Mouse (Mus musculus) right cerebral cortex, postnatal 10 days (tissue): Measurements from ENCODE around the gene Grk6.

Experiments used
- DNase-seq, 2 experiments: peaks; one replicate each; pipeline ENCODE4 v3.0.0; 2021; ENCODE audit warnings: low spot score in 2 of 2

Grk6 gene

DNA sequence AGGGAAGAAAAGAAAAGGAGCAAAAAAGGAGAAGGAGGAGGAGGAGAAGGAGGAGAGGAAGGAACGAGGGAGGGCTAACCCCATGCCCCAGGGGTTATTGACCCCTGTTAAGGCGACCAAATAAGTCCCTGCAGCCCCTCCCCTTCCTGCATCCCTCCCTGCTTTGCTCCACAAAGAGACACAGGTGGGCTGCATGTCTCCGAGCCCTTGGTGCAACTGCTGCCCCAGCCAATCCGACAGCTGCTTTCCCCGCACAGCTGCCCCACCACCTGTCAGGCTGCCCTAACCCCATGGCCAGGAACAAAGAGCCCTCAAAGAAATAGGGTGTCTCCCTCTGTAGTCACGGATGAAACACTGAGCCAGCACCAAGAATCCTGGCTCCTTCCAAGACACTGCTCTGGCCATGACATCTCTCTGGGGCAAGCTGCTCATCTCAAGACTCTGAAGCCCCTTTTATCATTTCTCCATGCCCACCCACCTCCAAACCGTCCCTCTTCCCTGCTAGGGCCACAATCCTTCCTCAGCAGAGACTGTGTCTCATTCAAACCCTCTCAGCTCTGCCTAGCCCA is 39.7 kb downstream of the Grk6 start:
- DNase-seq: no peak

DNA sequence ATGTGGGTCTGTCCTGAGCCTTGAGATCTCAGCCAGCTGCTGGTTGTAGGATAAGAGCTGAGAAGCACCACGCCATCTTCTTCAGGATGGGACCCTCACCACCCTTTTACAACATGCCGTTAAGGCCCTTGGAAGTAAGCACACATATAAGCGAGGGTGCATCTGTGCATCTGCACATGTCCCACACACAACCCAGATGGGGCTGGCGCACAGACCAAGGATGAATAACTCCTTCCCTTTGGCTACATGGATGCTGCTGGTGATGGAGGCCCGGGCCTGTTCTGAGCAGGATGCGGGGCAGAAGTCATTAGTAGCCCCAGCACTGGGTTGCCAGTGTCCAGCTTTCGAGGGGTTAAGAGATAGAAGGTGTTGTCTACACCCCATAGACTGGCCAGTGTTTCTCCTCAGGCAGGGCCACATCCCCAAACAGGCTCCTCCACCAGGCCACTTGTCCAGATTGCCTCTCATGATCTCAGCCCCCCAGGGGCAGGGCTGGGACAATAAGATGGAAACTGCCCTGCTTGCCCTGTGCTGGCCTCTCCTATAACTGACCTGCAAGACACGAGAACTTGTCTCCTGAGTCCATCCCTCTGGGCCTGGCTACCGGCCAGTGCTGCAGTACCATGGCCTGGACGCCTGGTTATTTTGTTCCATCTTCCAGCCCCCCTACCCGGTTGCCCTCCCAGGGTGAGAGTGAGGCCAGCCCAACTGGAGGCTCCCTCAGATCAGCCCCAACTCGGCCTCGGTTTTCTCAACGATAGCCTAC is 41.3 kb downstream of the Grk6 start:
- no peak for DNase-seq

DNA sequence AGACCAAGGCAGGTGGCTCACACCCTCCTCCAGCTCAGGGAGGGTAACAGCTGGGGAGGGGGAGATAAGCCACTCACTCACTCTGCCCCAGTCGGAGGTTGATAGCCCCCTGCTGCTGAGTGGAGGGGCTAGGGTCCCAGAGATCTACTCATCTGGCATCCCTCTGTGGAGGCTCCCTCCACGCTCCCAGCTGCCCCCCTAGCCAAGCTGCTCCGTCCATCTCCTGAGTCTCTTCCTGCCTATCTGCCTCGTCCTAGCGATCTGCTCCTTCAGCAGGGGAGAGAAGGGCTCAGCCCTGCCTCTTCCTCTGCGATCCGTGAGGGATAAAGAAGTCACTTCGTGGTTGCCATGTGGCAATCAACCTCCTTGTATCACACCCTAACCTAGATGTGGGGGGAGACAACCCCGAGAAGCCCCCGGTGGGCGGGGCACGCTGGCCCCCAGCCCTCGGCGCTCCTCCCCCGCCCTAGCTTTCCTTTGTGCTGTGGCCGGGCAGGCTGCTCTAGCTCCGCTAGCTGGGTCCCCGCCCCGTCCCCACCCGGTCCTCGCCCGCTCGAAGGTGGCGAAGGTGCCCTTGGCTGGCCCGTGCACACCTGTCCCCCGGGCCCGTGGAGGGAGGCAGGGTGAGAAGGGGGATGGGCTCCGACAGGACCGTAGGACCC is 42.2 kb downstream of the Grk6 start:
- DNase-seq: no peak

DNA sequence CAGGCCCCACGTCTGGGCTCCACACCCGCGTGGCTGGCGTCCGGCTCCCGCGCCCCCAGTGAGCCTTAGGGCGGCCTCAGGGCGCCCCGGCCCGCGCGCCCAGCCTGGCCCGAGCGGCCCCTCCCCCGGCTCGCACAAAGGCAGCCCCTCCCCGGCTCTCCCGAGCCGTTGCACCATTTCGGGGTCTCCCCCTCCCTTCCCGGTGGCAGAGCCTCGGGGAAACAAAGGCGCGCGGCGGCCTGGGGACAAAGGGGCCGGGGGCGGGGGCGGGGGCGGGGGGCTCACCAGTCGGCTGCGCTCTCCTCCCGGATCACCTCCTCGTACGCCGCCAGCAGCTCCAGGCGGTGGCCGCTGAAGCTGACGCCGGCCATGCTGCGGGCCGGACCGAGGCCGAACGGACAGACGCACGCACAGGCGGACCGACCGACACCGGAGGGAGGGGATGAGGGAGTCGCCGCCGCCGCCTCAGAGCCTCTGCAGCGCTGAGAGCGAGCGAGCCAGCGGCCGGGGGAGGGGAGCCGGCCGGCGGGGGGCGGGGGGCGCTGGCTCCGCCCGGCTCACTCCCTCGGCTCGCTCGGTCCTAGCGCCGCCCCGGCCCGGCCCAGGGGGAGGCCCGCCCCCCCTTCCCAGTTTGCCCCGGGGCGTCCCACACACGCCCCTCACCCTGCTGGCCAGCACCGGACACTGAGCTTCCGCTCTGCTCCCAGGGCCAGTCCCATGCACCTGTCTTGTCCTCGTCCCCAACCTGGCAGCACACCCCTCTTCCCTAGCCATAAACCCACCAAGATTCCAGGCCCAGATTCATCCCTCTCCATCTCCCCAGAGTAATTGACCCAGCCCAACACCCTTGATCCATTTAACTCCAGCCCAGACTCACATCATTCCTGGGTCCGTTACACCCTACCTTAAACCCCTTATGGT is 43.0 kb downstream of the Grk6 start, which contains the start of gene Dbn1:
Gene Dbn1 (minus strand): TSS at position 534 of the 921 bp plus-strand sequence.
- DNase-seq: peak; percentile 76

DNA sequence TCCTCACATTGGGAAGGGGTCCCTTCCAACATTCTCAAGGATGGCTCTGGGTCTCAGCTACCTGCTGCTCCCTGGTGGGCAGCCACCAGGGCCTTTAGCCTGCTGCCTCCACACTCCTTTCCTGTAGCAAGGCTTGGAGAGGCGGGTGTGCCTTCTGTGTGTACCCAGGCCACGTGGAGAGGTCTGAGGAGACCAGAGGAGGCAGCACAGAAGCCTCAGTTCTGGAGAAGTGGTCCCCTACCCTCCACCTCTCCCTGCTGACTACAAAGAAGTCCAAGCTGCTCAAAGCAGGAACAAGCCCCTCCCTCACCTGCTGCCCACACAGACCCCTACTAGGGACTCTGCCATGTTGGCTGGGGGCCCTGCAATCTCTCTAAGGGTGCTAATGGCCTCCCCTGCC is 49.4 kb downstream of the Grk6 start:
- no peak for DNase-seq

DNA sequence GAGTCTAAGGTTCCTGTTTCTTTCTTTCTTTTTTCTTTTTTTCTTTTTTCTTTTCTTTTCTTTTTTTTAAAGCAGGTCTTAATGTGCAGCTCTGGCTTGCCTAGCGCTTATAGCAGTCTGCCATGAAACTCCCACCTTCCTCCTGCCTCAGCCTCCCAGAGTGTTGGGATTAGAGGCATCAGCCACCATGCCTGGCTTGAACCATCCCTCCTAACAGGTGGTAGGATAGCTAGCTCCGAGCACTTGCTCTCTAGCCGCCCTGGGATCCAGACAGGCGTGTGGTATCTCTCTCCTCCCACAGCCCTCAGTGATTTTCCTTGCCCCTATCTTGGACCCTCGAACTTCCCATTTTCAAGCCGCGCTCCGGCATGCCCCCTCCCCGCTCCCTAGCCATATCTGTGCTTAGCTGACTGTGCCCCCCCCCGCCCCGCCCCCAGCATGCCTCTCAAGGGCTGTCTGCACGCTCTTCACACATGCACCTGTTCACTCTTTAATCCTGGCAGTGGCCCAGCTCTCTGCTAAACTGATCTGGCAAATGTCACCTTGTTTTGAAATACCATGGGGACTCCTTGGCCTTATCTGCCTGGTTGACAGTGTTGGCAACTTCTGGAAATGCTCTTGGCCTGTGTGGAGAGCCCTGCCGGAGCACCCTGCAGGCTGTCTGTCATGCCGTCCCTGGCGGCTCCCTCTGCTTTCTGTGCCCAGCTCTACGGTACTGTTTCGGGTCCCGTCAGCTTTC is 50.2 kb downstream of the Grk6 start:
- DNase-seq: peak in 1 of 2 experiments; percentile 56

DNA sequence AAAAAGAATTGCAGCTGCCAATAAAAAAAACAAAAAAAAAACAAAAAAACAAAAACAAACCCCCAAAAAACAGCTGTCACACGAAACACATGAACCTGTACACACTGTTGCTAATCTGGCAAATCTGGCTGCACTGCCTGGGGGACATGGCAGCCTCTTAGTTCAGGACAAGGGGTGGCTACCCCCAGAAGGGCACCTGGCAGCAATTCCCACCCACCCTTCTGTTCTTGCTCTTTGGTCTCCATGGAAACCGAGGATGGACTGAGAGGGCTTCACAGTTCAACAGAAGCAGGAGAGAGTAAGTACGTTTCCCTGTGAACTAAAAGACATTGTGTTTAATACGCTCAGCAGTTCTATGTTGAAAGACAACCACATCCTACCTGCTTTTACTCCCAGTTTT is 50.8 kb downstream of the Grk6 start:
- no peak for DNase-seq

DNA sequence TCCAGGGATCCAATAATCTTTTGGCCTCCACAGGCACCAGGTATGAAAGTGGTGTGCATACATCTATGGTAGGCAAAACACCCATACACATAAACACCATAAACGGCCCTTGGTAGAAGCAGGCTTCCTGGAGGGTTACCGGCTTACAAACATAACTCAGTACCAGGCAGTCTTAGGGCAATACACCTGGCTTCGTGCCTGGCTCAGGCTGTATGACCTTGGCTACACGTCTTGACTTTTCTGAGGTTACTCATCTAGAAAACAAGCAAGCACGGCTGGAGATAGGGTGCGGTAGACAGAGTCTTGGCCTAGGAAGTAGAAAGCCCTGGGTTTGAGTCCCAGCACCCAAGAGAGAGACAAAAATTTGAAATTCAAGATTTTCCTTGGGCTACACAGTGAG is 51.8 kb downstream of the Grk6 start:
- no peak for DNase-seq

DNA sequence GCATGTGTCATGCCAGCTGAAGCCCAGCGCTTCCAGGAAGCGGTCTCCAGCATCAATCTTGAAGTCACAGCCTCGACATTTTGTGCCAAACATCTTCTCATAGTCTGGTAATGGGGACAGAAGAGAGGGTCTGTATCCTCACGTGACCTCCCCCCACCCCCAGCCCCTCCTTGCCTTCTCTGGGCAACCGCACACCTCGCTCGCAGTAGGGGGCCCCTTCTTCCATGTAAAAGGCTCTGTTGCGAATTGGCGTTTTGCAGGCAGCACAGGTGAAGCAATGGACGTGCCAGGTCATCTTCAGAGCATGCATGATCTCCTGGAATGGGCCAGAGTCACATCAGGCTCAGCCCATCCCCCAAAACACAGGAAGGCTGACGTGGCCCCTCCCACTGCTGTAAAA is 54.0 kb downstream of the Grk6 start:
- DNase-seq: no peak

DNA sequence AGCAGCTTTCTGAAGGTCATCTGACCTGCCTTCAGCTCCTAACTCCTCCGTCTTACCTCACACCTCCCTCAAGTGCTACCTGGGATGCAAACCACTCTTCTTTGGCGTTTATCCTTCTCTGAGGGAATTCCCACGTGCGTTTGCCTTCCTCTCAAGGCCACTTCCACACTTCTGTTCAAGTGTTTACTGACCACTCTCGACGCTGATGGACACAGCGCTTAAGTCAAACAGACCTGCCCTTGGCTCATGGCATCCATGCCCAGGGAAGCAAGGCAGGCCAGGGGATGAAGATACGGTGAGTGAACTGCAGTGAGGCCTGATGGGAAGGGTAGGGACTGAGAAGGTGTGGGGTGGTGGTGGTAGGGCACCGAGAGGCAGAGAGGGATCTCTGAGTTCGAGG is 55.7 kb downstream of the Grk6 start:
- DNase-seq: no peak

DNA sequence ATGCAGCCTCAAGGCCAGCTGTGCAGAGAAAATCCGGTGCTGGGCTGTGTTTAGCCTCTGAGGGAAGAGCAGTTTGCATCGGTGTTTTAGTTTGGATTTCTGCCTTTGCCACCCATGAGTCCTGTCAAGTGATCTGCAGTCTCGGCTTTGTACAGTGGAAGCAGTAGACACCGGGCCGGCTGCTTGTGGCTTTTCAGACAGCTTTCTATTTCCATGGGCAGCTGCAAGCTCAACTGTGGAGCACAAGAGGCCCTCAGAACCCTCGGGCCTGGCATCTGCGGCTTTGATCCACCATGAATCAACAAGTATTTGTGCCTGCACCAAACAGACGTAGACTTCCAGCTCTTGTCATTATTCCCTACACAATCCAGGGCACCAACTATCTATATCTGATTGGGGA is 57.5 kb downstream of the Grk6 start:
- DNase-seq: peak; percentile 56 to 69

DNA sequence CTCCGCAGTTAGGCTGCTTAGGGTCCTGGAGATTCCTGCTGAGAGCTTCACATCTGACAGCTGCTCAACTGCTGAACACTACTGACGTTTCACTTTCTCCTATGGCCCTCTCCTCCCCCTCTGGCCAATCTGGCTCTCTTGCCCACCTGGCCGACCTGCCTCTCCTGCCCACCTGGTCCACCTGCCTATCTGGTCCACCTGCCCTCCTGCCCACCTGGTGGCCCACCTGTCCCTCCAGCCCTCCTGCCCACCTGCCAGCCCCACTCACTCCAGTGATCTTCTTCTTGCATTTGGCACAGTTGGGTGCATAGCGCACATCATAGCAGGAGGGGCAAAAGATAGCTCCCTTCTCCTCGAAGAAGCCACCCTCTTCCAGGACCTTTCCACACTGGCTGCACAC is 59.5 kb downstream of the Grk6 start:
- no peak for DNase-seq

DNA sequence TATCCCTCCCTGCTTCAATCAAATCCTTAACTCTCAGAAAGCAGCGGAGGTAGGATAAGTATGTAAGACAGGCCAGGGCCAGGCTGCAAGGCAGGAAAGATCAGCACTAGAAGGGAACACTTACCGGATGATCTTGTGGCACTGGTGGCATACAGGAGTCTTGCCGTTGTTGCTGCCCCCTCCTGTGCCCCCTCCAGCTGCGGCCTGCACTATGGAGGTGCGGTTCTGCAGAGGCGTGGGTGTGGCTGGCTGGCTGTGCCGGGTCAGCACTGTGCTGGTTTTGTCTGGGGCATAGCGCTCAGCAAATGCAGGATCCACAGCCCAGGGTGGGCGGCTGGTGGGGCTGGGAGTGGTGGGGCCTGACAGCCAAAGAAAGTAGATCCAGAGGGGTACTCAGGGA is 60.9 kb downstream of the Grk6 start:
- DNase-seq: no peak

DNA sequence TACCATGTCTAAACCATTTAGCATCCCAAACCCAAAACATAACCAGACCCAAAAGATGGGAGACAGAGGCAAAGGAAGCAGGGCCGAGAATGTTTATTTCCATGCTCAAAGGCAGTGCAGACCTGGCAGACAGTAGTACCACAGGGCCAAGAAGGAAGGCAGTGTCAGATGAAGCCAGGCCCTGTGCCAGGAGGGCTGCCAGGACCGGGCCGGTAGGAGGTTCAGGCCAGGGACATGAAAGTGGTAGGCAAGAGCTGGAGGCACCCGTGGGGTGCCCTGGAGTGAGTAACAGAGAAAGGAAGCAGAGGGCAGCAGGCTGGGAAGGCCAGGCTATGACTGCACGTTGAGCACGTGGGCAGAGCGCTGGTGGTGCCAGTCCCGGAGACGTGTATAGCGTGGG is 61.8 kb downstream of the Grk6 start:
- DNase-seq: no peak

DNA sequence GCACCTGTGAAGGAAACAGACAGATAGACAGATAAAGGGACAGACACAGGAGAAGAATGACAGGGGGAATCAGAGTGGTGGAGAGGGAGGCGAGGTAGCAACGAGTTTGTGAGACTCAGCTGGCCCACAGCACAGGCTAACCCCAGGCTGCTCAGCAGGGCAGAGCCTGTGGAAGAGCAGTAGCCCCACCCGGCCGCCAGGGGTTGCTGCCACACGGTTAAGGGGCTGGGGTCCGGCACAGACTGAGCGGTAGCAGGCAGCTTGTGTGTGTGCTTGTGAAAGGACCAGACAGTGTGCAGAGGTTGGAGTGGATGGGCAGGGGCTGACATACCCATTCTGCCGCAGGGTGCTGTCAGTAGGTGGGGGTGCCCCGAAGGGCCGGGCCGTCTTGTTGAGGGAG is 63.0 kb downstream of the Grk6 start:
- DNase-seq: no peak

DNA sequence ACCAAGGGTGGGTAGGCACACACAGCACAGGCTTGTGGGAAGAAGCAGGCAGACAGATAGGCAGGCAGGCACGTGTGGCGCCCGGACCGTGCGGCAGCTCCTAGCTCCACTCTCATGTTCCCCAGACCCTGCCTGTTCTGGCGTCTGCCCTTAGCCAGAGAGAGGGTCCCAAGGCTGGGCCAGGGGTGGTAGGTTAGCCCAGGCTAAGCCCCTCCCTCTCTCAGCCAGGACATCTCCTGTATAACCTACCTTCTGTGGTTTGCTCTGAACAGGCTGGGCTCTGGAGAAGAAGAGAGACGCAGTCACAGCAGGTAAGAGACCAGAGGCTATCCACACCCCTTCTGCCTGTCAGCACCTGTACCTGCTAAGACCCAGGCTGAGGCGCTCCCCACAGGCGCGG is 63.7 kb downstream of the Grk6 start:
- no peak for DNase-seq

DNA sequence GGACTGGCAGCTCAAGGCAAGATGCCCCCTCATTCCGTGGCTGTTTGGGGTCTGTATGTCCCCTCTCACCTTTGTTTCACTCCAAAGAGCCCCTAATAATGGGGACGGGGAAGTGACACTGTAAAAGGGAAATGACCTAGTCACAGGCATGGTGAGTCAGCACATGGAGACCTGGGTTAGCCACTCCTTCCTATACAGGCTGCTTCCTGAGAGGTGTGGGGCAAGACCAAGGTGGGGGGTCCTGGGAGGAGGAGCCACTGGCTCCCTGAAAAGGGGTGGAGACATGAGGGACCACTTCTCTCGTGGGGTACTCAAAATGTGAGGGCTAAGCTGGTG is 65.4 kb downstream of the Grk6 start:
- no peak for DNase-seq
